Mouse (Mus musculus) embryonic facial prominence, embryonic 14.5 days (tissue): ENCODE results near the gene 1700020A23Rik. TPM values are rescaled to one million over a fixed set of nuclear protein-coding genes. Genes with fewer than 3 reads are reported as not detected.

ENCODE experiments used
- ATAC-seq: fragments of 200-750 bp; cut with Nextera tagmentation; 2 replicates; pipeline ENCODE4 v1.8.0; 2017; ENCODE audit warnings: low read depth, moderate number of reproducible peaks, moderate TSS enrichment
- DNase-seq: peaks from one replicate; pipeline ENCODE4 v3.0.0-alpha.2; 2015; ENCODE audit warnings: low spot score
- H3K27ac ChIP-seq: fragments of 300-500 bp; sonication (generic); replicated peaks from 2 replicates; pipeline ENCODE4 v1.5.1; 2014; ENCODE audit warnings: low read depth, mild to moderate bottlenecking, low read length, moderate library complexity
- H3K27me3 ChIP-seq: fragments of 300-500 bp; sonication (generic); replicated peaks from 2 replicates; pipeline ENCODE4 v1.6.1; 2014; ENCODE audit warnings: low read length; ENCODE audit not compliant: control insufficient read depth, insufficient read depth
- H3K36me3 ChIP-seq: fragments of 300-500 bp; sonication (generic); 2 replicates; pipeline ENCODE4 v1.6.1; 2014; ENCODE audit warnings: low read length, mixed read lengths; ENCODE audit not compliant: control insufficient read depth, insufficient read depth
- H3K4me1 ChIP-seq: fragments of 300-500 bp; sonication (generic); 2 replicates; pipeline ENCODE4 v1.6.1; 2014; ENCODE audit warnings: antibody characterized with exemption, low read length; ENCODE audit not compliant: control insufficient read depth, insufficient read depth
- H3K4me2 ChIP-seq: fragments of 300-500 bp; sonication (generic); 2 replicates; pipeline ENCODE4 v1.6.1; 2014; ENCODE audit warnings: low read depth, mild to moderate bottlenecking, low read length, moderate library complexity, mixed read lengths
- H3K4me3 ChIP-seq: fragments of 300-500 bp; sonication (generic); 2 replicates; pipeline ENCODE4 v1.5.1; 2014; ENCODE audit warnings: low read depth, mild to moderate bottlenecking, low read length
- H3K9ac ChIP-seq: fragments of 300-500 bp; sonication (generic); 2 replicates; pipeline ENCODE4 v1.6.1; 2014; ENCODE audit warnings: low read depth, mild to moderate bottlenecking, low read length, moderate library complexity, mixed read lengths
- H3K9me3 ChIP-seq: fragments of 300-500 bp; sonication (generic); 2 replicates; pipeline ENCODE4 v1.6.1; 2016; ENCODE audit warnings: low read length; ENCODE audit not compliant: control insufficient read depth
- WGBS: fragments of 180-500 bp; shearing (Covaris S2); extraction: QIAGEN DNeasy Blood & Tissue Kit; methylation state at CpG from one replicate; pipeline ENCODE4 v1.1.7; 2014; 5-methylcytosine and 5-hydroxymethylcytosine counted together
- polyA plus RNA-seq: library from polyadenylated mRNA; unstranded; fragments of >200 nt; fragmentation: Nextera tagmentation; extraction: Ambion mirVana; gene quantifications from 2 replicates; pipeline ENCODE4 v1.2.1, GENCODE M21; 2014

1700020A23Rik gene
- polyA plus RNA-seq, 1 experiment from 2014 or later: not detected

GRCm38 (mm10) chr2:130383205-130383604 lies 21.9 kb upstream of the 1700020A23Rik start:
- Histone ChIP-seq H3K4me2 (no peak overlapping the region), H3K9ac (no peak overlapping the region), H3K4me3 (no peak overlapping the region), H3K4me1 (no peaks in the 10 kb centered on the region), H3K27me3 (no peaks in the 10 kb centered on the region), H3K36me3 (no peaks in the 10 kb centered on the region), H3K27ac (no peak overlapping the region), H3K9me3 (no peaks in the 10 kb centered on the region)
- ATAC-seq (no peak), DNase-seq (no peak)
- WGBS: 46% methylated on average over 3 of the region's 3 CpGs

- H3K9ac ChIP-seq: no peak overlapping the region
- no peak overlapping the region for H3K27ac ChIP-seq
- ATAC-seq: 0 out of 2 replicates have a peak, but pooled peaks have one; percentile 37
- H3K27me3 ChIP-seq: no peaks in the 10 kb centered on the region
- H3K4me1 ChIP-seq: no peaks in the 10 kb centered on the region
- no peak overlapping the region for H3K4me3 ChIP-seq
- H3K9me3 ChIP-seq: no peaks in the 10 kb centered on the region
- no peak for DNase-seq
- H3K36me3 ChIP-seq: no peaks in the 10 kb centered on the region
- WGBS: 56% methylated on average over 6 of the region's 6 CpGs
- no peak overlapping the region for H3K4me2 ChIP-seq
These were observed 21.2 kb upstream of the 1700020A23Rik start for GRCm38 (mm10) chr2:130383895-130384294.

- no peak overlapping the region for H3K4me2 ChIP-seq
- 67% methylated on average over 1 of the region's 1 CpGs for WGBS
- H3K27me3 ChIP-seq: no peaks in the 10 kb centered on the region
- no peaks in the 10 kb centered on the region for H3K4me1 ChIP-seq
- H3K4me3 ChIP-seq: no peak overlapping the region
- DNase-seq (no peak), ATAC-seq (no peak)
- no peaks in the 10 kb centered on the region for H3K9me3 ChIP-seq
- peaks cover 9% of the 10 kb centered on the region for H3K36me3 ChIP-seq
- H3K9ac ChIP-seq: no peak overlapping the region
- no peak overlapping the region for H3K27ac ChIP-seq
These were observed 18.8 kb upstream of the 1700020A23Rik start for GRCm38 (mm10) chr2:130386212-130386611.

GRCm38 (mm10) chr2:130388796-130389195 lies 16.3 kb upstream of the 1700020A23Rik start:
- Histone ChIP-seq H3K27ac (no peak overlapping the region), H3K4me1 (no peaks in the 10 kb centered on the region), H3K27me3 (no peaks in the 10 kb centered on the region), H3K9me3 (no peaks in the 10 kb centered on the region), H3K36me3 (peaks cover 26% of the 10 kb centered on the region), H3K9ac (no peak overlapping the region), H3K4me3 (no peak overlapping the region), H3K4me2 (no peak overlapping the region)
- 85% methylated on average over 2 of the region's 2 CpGs for WGBS
- DNase-seq: no peak
- no peak for ATAC-seq

- H3K9me3 ChIP-seq: no peaks in the 10 kb centered on the region
- H3K4me1 ChIP-seq: no peaks in the 10 kb centered on the region
- DNase-seq (no peak), ATAC-seq (no peak)
- peaks cover 43% of the 10 kb centered on the region for H3K36me3 ChIP-seq
- H3K4me3 ChIP-seq: no peak overlapping the region
- H3K27ac ChIP-seq: no peak overlapping the region
- H3K4me2 ChIP-seq: no peak overlapping the region
- no peak overlapping the region for H3K9ac ChIP-seq
- WGBS: 80% methylated on average over 11 of the region's 11 CpGs
- H3K27me3 ChIP-seq: no peaks in the 10 kb centered on the region
These were observed 13.9 kb upstream of the 1700020A23Rik start for GRCm38 (mm10) chr2:130390993-130391625.

- no peak for ATAC-seq
- Histone ChIP-seq H3K27me3 (no peaks in the 10 kb centered on the region), H3K36me3 (peaks cover 43% of the 10 kb centered on the region), H3K9me3 (no peaks in the 10 kb centered on the region), H3K27ac (no peak overlapping the region), H3K4me2 (no peak overlapping the region), H3K9ac (no peak overlapping the region), H3K4me1 (peaks cover 1% of the 10 kb centered on the region), H3K4me3 (no peak overlapping the region)
- DNase-seq: no peak
- WGBS: 80% methylated on average over 3 of the region's 3 CpGs
These were observed 12.2 kb upstream of the 1700020A23Rik start for GRCm38 (mm10) chr2:130392836-130393235.

GRCm38 (mm10) chr2:130395696-130396095 lies 9.4 kb upstream of the 1700020A23Rik start:
- Histone ChIP-seq H3K4me3 (no peak overlapping the region), H3K27me3 (no peaks in the 10 kb centered on the region), H3K4me1 (peaks cover 6% of the 10 kb centered on the region), H3K27ac (no peak overlapping the region), H3K36me3 (peaks cover 37% of the 10 kb centered on the region), H3K4me2 (no peak overlapping the region), H3K9ac (no peak overlapping the region; the same call in 1 of the 2 replicates), H3K9me3 (no peaks in the 10 kb centered on the region)
- ATAC-seq (no peak), DNase-seq (no peak)
- WGBS: 93% methylated on average over 11 of the region's 11 CpGs

- under 1% methylated on average over 32 of the region's 53 CpGs for WGBS
- Histone ChIP-seq H3K4me2 (peak within 1 kb of the TSS; percentile 82), H3K36me3 (peaks cover 30% of the 10 kb centered on the region), H3K27ac (peak within 1 kb of the TSS; percentile 76), H3K4me1 (peaks cover 6% of the 10 kb centered on the region), H3K9me3 (no peaks in the 10 kb centered on the region), H3K4me3 (peak within 1 kb of the TSS; percentile 58), H3K27me3 (no peaks in the 10 kb centered on the region), H3K9ac (peak within 1 kb of the TSS; percentile 78)
- DNase-seq (peak; percentile 82), ATAC-seq (peak; percentile 90)
These were observed 7.7 kb upstream of the 1700020A23Rik start, which contains the start of gene Cpxm1 for GRCm38 (mm10) chr2:130397186-130397985. TSS of gene Cpxm1 (minus strand) at chr2:130397574.
